Mouse (Mus musculus) limb, embryonic 14.5 days (tissue): ENCODE data around the gene Ppp2r5c. TPM values are rescaled to one million over a fixed set of nuclear protein-coding genes. Genes with fewer than 3 reads are reported as not detected.

Experiments
- ATAC-seq: fragments of 200-750 bp; cut with Nextera tagmentation; 2 replicates; pipeline ENCODE4 v1.8.0; 2017; ENCODE audit warnings: low read depth, moderate number of reproducible peaks, moderate TSS enrichment; ENCODE audit not compliant: low FRiP score
- DNase-seq: peaks from one replicate; pipeline ENCODE4 v3.0.0-alpha.2; 2015; ENCODE audit warnings: low spot score
- H3K27ac ChIP-seq: fragments of 300-500 bp; sonication (generic); replicated peaks from 2 replicates; pipeline ENCODE4 v1.5.1; 2014; ENCODE audit warnings: low read depth, mild to moderate bottlenecking, low read length, moderate library complexity, mixed read lengths
- H3K27me3 ChIP-seq: fragments of 300-500 bp; sonication (generic); 2 replicates; pipeline ENCODE4 v1.6.1; 2014; ENCODE audit warnings: low read length, mixed read lengths; ENCODE audit not compliant: control insufficient read depth, insufficient read depth
- H3K36me3 ChIP-seq: fragments of 300-500 bp; sonication (generic); 2 replicates; pipeline ENCODE4 v1.6.1; 2014; ENCODE audit warnings: mild to moderate bottlenecking, low read length, moderate library complexity, mixed read lengths; ENCODE audit not compliant: control insufficient read depth, insufficient read depth
- H3K4me1 ChIP-seq: fragments of 300-500 bp; sonication (generic); 2 replicates; pipeline ENCODE4 v1.6.1; 2014; ENCODE audit warnings: antibody characterized with exemption, low read length, mixed read lengths; ENCODE audit not compliant: control insufficient read depth, insufficient read depth
- H3K4me2 ChIP-seq: fragments of 300-500 bp; sonication (generic); replicated peaks from 2 replicates; pipeline ENCODE4 v1.6.1; 2014; ENCODE audit warnings: low read depth, mild to moderate bottlenecking, low read length, moderate library complexity; ENCODE audit not compliant: severe bottlenecking
- H3K4me3 ChIP-seq: fragments of 300-500 bp; sonication (generic); replicated peaks from 2 replicates; pipeline ENCODE4 v1.5.1; 2014; ENCODE audit warnings: low read length
- H3K9ac ChIP-seq: fragments of 300-500 bp; sonication (generic); 2 replicates; pipeline ENCODE4 v1.6.1; 2014; ENCODE audit warnings: mild to moderate bottlenecking, low read depth, low read length, moderate library complexity; ENCODE audit not compliant: severe bottlenecking
- H3K9me3 ChIP-seq: fragments of 300-500 bp; sonication (generic); 2 replicates; pipeline ENCODE4 v1.6.1; 2016; ENCODE audit warnings: low read length; ENCODE audit not compliant: control insufficient read depth
- POLR2A ChIP-seq: fragments of 200-500 bp; IDR thresholded peaks from 2 replicates; pipeline ENCODE4 v1.8.0; 2012; ENCODE audit warnings: inconsistent platforms, mild to moderate bottlenecking, moderate library complexity, borderline replicate concordance; ENCODE audit not compliant: insufficient read depth, insufficient read length; ENCODE audit errors: extremely low read depth
- WGBS: fragments of 180-500 bp; shearing (Covaris S2); extraction: QIAGEN DNeasy Blood & Tissue Kit; methylation state at CpG from one replicate; pipeline ENCODE4 v1.1.7; 2014; 5-methylcytosine and 5-hydroxymethylcytosine counted together
- polyA plus RNA-seq, 2 experiments: library from polyadenylated mRNA; depleted of rRNA in 1 of 2; stranded (reverse) in 1 of 2; unstranded in 1 of 2; fragments of >200 nt; fragmentation: Nextera tagmentation in 1 of 2; extraction: Ambion mirVana in 1 of 2; gene quantifications; 2 replicates each; pipeline versions ENCODE4 v1.2.1 to v1.2.3; 2012 to 2014

Ppp2r5c gene
- polyA plus RNA-seq, 2 experiments: 75.2 to 156 TPM

- no peak for TF ChIP-seq POLR2A
- H3K4me1 ChIP-seq: no peaks in the 10 kb centered on the region
- H3K4me3 ChIP-seq: no peak overlapping the region
- peaks cover 68% of the 10 kb centered on the region for H3K36me3 ChIP-seq
- no peak overlapping the region for H3K27ac ChIP-seq
- no peak overlapping the region for H3K9ac ChIP-seq
- H3K4me2 ChIP-seq: no peak overlapping the region
- no peaks in the 10 kb centered on the region for H3K9me3 ChIP-seq
- DNase-seq (no peak), ATAC-seq (no peak)
- 59% methylated on average over 4 of the region's 4 CpGs for WGBS
- no peaks in the 10 kb centered on the region for H3K27me3 ChIP-seq
Measured at GRCm38 (mm10) chr12:110575926-110576325, 129.0 kb downstream of the Ppp2r5c start.

- Histone ChIP-seq H3K4me2 (no peak overlapping the region), H3K4me3 (no peak overlapping the region), H3K9me3 (no peaks in the 10 kb centered on the region), H3K4me1 (no peaks in the 10 kb centered on the region), H3K9ac (no peak overlapping the region), H3K36me3 (peaks cover 54% of the 10 kb centered on the region), H3K27ac (no peak overlapping the region), H3K27me3 (no peaks in the 10 kb centered on the region)
- no peak for DNase-seq
- ATAC-seq: no peak
- 86% methylated on average over 9 of the region's 9 CpGs for WGBS
- TF ChIP-seq POLR2A: no peak
Measured at GRCm38 (mm10) chr12:110578333-110578732, 131.4 kb downstream of the Ppp2r5c start.

GRCm38 (mm10) chr12:110588622-110589021 lies 141.7 kb downstream of the Ppp2r5c start:
- 77% methylated on average over 6 of the region's 6 CpGs for WGBS
- H3K4me3 ChIP-seq: no peak overlapping the region
- no peak for TF ChIP-seq POLR2A

GRCm38 (mm10) chr12:110590804-110591259 lies 143.9 kb downstream of the Ppp2r5c start:
- H3K36me3 ChIP-seq: no peaks in the 10 kb centered on the region; the same call in 1 of the 2 replicates
- peak overlapping the region; percentile 73 for H3K9ac ChIP-seq
- no peaks in the 10 kb centered on the region for H3K27me3 ChIP-seq
- 1% methylated on average over 15 of the region's 15 CpGs for WGBS
- peak overlapping the region; percentile 68 for H3K4me3 ChIP-seq
- H3K4me2 ChIP-seq: peak overlapping the region; percentile 85
- H3K27ac ChIP-seq: peak overlapping the region; percentile 90
- TF ChIP-seq POLR2A: no peak
- H3K4me1 ChIP-seq: peaks cover 9% of the 10 kb centered on the region; the same call in 1 of the 2 replicates
- no peaks in the 10 kb centered on the region for H3K9me3 ChIP-seq
- ATAC-seq: peak; percentile 5; the same call in 1 of the 2 replicates
- no peak for DNase-seq

More at GRCm38 (mm10) chr12:110588622-110589021, 141.7 kb downstream of the Ppp2r5c start:
- H3K27me3 ChIP-seq: no peaks in the 10 kb centered on the region
- H3K27ac ChIP-seq: no peak overlapping the region
- no peak for ATAC-seq
- H3K36me3 ChIP-seq: no peaks in the 10 kb centered on the region; the same call in 1 of the 2 replicates
- H3K4me1 ChIP-seq: peaks cover 9% of the 10 kb centered on the region; the same call in 1 of the 2 replicates
- no peak overlapping the region for H3K4me2 ChIP-seq
- no peak for DNase-seq
- H3K9ac ChIP-seq: no peak overlapping the region
- no peaks in the 10 kb centered on the region for H3K9me3 ChIP-seq

DNA sequence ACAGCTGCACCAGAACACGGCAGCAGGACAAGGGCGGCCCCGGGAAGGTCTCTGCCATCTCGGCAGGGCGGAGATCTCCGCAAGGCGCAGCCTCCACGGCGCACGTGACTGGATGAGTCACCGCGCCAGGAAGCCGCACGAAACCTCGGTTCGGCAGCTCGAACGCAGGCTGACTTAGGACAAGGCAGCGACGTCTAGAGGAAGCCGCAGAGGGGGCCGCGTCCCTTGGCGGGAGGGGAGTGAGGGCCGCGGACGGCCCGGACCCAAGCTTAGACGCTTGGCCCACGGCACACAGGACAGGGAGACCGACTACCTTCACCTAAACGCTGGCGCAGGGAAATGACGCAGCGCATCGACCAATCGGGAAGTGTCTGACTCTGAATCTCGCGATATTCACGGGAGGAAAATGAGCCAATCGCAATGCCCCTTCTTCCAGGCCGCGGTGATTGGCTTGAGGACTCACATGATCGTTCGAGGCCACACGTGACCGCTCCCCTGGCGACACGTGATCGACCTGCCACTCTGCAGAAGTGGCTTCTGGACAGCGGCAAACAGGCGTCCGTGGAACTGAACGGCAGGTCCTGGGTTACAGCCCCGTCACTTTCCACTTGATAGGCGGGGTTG lies 144.5 kb downstream of the Ppp2r5c start:
- no peaks in the 10 kb centered on the region; the same call in 1 of the 2 replicates for H3K36me3 ChIP-seq
- H3K9me3 ChIP-seq: no peaks in the 10 kb centered on the region
- peak; percentile 77; the same call in 1 of the 2 replicates for TF ChIP-seq POLR2A
- ATAC-seq (peak; percentile 99), DNase-seq (peak; percentile 100)
- peak overlapping the region; percentile 73 for H3K9ac ChIP-seq
- peak overlapping the region; percentile 90 for H3K27ac ChIP-seq
- H3K27me3 ChIP-seq: no peaks in the 10 kb centered on the region
- H3K4me2 ChIP-seq: peak overlapping the region; percentile 85
- peaks cover 9% of the 10 kb centered on the region; the same call in 1 of the 2 replicates for H3K4me1 ChIP-seq
- peak overlapping the region; percentile 68 for H3K4me3 ChIP-seq
- WGBS: under 1% methylated on average over 51 of the region's 56 CpGs
